Mouse (Mus musculus): Measurements from ENCODE around the gene Ccdc54.

Gene Ccdc54

DNA sequence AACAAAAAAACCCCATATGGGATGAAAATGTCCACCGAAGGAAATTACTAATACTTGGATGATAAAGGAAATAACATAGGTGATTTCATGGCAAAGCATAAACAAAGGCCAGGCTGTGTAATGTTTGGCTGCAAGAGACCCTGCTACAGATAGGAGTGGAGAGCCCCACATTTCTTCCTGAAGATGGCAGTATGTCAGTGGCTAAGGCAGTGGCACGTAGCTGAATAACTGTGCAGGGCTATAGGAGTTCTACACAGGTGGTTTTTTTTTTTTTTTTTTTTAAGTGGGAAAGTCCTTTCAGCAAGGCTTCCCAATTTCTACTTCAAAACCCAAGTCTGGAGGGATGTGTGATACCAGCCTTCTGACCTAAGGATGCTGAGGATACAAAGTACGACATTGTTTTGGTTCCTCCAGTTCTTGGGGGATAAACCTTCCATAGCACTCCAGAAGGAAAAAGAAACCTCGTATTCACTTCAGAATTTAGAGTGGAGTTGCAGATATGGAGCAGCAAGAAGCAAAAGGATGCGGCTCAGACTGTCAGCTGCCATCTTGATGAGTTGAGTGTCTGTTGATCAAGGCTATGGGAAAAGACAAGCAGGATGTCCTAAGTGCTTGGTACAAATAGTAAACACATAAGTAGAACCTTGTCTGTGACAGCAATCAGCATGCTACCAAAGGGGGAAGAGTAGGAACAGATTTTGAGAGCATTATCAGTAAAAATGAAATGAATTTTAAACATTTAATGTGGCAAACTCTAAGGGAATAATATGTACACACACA is 48.2 kb downstream of the Ccdc54 start:
- DNase-seq (ENCODE audit: low read depth, low spot score), result no peak
